Mouse (Mus musculus) liver, postnatal 0 days (tissue): ENCODE results near the gene Tfb2m.

Source experiments
- CTCF ChIP-seq: sonication (generic); IDR thresholded peaks from 2 replicates; pipeline ENCODE4 v1.5.1; 2016; ENCODE audit warnings: antibody characterized with exemption, low read depth
- EP300 ChIP-seq: IDR thresholded peaks from 2 replicates; pipeline ENCODE4 v1.6.1; 2016; ENCODE audit warnings: antibody characterized with exemption, low read depth, mild to moderate bottlenecking

DNA sequence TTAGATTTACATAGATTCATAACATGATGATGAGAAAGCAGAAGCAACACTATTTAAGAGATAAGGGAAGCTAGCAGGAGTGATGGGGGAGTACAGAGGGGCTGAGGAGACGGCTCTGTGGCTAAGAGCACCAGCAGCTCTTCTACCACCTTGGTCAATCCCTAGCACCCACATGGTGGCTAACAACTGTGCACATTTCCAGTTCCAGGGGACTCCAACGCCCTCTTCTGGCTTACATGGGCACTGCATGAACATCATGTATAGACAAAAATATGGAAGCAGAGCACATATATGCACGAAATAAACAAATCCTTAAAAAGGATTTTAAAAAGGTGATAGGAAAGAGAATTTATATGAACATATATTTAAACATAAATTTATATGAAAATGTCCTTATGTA lies 4.6 kb downstream of the Tfb2m start:
- TF ChIP-seq CTCF (peak; percentile 61), EP300 (no peak)
